Mouse (Mus musculus) left cerebral cortex, adult 11 months (tissue): ENCODE results near the gene Hsd17b6.
"Not testable (repeated sequence)": the region's sequence is repeated elsewhere in the genome, so short reads cannot be mapped to it uniquely, and the experiment has no call there.

Experiments
- DNase-seq: peaks from one replicate; pipeline ENCODE4 v3.0.0; 2022; ENCODE audit warnings: low spot score

The Hsd17b6 gene

DNA sequence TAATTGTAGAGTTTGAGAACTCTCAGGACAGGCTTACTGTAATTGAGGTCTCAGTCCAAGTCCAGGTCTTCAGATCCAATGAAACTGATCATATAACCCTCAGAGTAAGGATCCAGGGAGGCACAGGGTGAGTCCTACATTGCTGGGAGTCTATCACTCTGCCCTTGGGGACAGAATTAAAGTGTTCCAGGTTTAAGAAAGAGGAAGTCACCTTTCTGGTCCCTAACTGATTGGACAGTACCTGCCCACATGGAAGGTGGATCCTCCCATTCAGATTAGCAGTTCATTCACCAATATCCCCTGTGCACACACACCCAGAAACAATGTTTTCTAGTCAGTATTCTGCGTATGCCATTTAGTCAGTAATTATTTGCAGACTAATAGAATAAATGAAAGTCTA, at the start of gene Hsd17b6:
TSS of gene Hsd17b6 (minus strand) at position 166 of the 400 bp plus-strand sequence.
- DNase-seq, result no peak

DNA sequence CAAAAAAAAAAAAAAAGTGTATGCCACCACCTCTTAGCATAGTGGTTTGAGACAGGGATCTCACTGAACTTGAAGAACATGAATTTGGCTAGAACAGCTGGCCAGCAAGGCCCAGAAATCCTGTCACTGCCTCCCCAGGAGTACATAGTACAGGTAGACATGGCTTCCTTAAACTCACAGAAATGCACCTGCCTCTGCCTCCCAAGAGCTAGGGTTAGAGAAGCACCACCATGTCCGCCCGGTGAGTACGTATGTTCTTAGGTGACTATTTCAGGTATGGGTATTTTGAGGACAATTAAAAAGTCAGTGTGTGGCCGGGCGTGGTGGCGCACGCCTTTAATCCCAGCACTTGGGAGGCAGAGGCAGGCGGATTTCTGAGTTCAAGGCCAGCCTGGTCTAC, 45.6 kb upstream of the Hsd17b6 start:
- no peak for DNase-seq

DNA sequence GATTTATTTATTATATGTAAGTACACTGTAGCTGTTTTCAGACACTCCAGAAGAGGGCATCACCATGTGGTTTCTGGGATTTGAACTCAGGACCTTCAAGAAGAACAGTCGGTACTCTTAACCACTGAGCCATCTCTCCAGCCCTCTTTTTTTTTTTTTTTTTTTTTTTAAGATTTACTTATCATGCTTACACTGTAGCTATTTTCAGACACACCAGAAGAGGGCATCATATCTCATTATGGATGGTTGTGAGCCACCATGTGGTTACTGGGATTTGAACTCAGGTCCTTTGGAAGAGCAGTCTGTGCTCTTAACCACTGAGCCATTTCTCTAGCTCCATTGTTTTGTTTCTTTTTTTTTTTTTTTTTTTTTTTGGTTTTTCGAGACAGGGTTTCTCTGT, 44.7 kb upstream of the Hsd17b6 start:
- DNase-seq, result not testable (repeated sequence)

DNA sequence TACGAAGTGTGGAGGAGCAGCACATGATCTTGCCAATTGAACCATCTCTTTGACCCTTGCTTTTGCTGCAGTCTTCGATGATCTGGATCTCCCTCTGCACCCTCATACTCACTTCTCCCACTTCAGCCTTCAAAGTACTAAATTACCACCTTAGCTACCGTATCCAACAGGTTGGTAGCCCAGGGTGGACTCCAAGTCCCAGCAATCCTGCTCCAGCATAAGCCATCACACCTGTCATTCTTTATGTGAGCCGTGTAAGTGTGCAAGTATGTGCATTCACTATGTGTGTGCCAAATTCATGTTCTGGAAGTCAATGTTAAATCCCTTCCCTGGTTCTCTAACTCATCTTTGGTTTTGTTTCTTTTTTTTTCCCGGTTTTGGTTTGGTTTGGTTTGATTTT, 44.2 kb upstream of the Hsd17b6 start:
- no peak for DNase-seq

GRCm38 (mm10) chr10:128050355-128050754, 42.9 kb upstream of the Hsd17b6 start:
- DNase-seq, result no peak

DNA sequence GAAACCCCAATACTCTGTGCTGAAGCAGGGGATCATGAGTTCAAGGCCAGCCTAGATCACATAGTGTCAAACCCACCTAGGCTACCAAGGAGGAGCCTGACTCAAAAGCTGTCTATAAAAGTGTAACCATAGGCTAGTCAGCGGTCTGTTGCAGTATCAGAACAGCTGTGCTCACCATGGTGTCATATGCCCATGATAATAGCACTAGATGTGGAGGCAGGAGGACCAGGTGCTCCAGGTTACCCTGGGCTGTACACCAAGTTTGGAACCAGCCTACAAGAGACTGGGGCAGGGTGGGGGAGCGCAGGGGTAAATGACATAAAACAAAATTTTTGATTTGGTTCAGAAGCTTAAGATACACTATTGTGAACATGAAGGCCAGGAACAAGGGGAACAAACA, 42.3 kb upstream of the Hsd17b6 start:
- no peak for DNase-seq

GRCm38 (mm10) chr10:128048157-128048556, 40.7 kb upstream of the Hsd17b6 start:
- no peak for DNase-seq

GRCm38 (mm10) chr10:128043041-128043835, 35.8 kb upstream of the Hsd17b6 start:
- no peak for DNase-seq

- no peak for DNase-seq
These were observed 35.1 kb upstream of the Hsd17b6 start for GRCm38 (mm10) chr10:128042466-128042865.

DNA sequence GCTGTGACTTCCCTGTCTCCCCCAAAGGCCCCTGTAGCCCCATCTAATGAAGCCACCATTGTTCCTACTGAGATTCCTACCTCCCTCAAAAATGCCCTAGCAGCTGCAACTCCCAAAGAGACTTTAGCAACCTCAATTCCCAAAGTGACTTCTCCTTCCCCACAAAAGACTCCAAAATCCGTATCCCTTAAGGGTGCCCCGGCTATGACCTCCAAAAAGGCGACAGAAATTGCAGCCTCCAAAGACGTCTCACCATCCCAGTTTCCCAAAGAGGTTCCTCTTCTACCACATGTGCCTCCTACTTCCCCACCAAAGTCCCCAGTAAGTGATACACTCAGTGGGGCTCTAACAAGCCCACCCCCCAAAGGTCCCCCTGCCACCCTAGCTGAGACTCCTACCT, 34.2 kb upstream of the Hsd17b6 start:
- no peak for DNase-seq

- DNase-seq, result no peak
These were observed 32.9 kb upstream of the Hsd17b6 start for GRCm38 (mm10) chr10:128040293-128040692.

GRCm38 (mm10) chr10:128039858-128040257, 32.4 kb upstream of the Hsd17b6 start:
- no peak for DNase-seq

- no peak for DNase-seq
These were observed 31.8 kb upstream of the Hsd17b6 start for GRCm38 (mm10) chr10:128039167-128039566.

DNA sequence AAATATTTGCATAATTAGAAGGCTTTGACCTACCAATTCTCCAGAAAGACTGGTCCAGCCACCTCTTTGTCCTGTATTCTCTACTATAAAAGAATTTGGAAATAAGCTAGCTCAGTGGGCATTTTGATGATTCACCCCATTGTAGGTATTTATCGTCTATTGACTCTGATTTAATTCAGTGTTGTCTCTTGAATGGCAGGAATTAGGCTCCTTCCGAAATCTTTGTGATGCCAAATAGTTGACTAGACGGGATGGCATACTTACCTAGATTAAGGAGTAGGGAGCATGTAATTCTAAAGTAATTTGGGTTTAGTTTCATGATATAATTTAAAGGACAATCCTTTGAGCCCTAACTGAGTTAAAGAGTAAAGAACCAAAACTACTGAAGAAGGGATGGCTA, 30.5 kb upstream of the Hsd17b6 start:
- DNase-seq, result no peak

- no peak for DNase-seq
These were observed 29.5 kb upstream of the Hsd17b6 start for GRCm38 (mm10) chr10:128036746-128037425.

GRCm38 (mm10) chr10:128030860-128031259, 23.4 kb upstream of the Hsd17b6 start:
- no peak for DNase-seq

DNA sequence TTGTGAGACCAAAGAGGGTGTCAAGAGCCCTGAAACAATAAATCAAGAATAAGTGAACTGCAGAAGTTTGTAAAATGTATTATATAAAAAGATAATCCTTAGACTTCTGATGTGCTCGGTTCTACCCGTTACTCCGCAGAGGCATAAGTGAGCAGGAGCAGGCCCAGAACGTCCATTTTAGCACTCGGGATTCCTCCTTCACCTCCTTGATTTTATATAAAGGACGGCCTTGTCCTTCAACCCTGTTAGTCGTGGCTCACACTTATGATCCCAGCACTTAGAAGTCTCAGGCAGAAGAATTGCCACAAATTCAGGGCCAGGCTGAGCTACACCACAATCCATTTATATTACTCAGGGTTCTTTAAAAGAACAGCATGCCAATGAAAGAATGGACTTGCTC, 22.5 kb upstream of the Hsd17b6 start:
- DNase-seq, result no peak

GRCm38 (mm10) chr10:128023496-128023895, 16.1 kb upstream of the Hsd17b6 start:
- DNase-seq, result no peak

- no peak for DNase-seq
These were observed 14.8 kb upstream of the Hsd17b6 start for GRCm38 (mm10) chr10:128022196-128022595.

GRCm38 (mm10) chr10:128015068-128015934, 7.9 kb upstream of the Hsd17b6 start, which contains the start of gene Prim1:
Gene Prim1 (plus strand): TSS chr10:128015168.
- peak; percentile 45 for DNase-seq

GRCm38 (mm10) chr10:128009735-128010134, 2.3 kb upstream of the Hsd17b6 start:
- no peak for DNase-seq

- DNase-seq, result peak; percentile 58
These were observed 937 bp upstream of the Hsd17b6 start for GRCm38 (mm10) chr10:128008207-128008889.
